Mouse (Mus musculus) heart, adult 18-20 months (tissue): ENCODE results near the gene Vmn1r172. TPM values are rescaled to one million over a fixed set of nuclear protein-coding genes. Genes with fewer than 3 reads are reported as not detected.
"Not testable (repeated sequence)": the region's sequence is repeated elsewhere in the genome, so short reads cannot be mapped to it uniquely, and the experiment has no call there.

Experiments used
- DNase-seq, 2 experiments: peaks; one replicate each; pipeline ENCODE4 v3.0.0; 2021 to 2022; ENCODE audit warnings: mixed read lengths in 1 of 2
- long read RNA-seq, 2 experiments: library from polyadenylated mRNA; stranded (forward); transcript quantifications; one replicate each; pipeline ENCODE4 v2.0.0; 2021
- total RNA-seq, 2 experiments: library from RNA; stranded (reverse); gene quantifications; 2 replicates each; pipeline ENCODE4 v1.2.3; 2021

Gene Vmn1r172
- total RNA-seq, result not detected
- long read RNA-seq, experiment 1, result 0 reads
- long read RNA-seq, experiment 2, result 0 reads

- DNase-seq, result no peak
Measured at GRCm38 (mm10) chr7:23658016-23658415, at the start of gene Vmn1r172. TSS of gene Vmn1r172 (plus strand) at chr7:23658316.

- no peak for DNase-seq
Measured at GRCm38 (mm10) chr7:23630422-23630821, 27.7 kb upstream of the Vmn1r172 start, which contains the start of gene Vmn1r171. TSS of gene Vmn1r171 (plus strand) at chr7:23630722.

- DNase-seq, result not testable (repeated sequence)
Measured at GRCm38 (mm10) chr7:23700403-23700802, 42.3 kb downstream of the Vmn1r172 start, which contains the start of gene Vmn1r173. TSS of gene Vmn1r173 (plus strand) at chr7:23700703.

Other genes starting within 250 kb of the Vmn1r172 start
- not detected for gene Vmn1r167, start 151.1 kb upstream of the Vmn1r172 start, total RNA-seq
- not detected for gene Vmn1r168, start 118.6 kb upstream of the Vmn1r172 start, total RNA-seq
- gene Vmn1r169, start 82.8 kb upstream of the Vmn1r172 start, total RNA-seq, result not detected
- not detected for gene Vmn1r170, start 52.1 kb upstream of the Vmn1r172 start, total RNA-seq
- not detected for gene Vmn1r171, start 27.6 kb upstream of the Vmn1r172 start, total RNA-seq
- not detected for gene Vmn1r173, start 42.4 kb downstream of the Vmn1r172 start, total RNA-seq
- gene Vmn1r174, start 94.0 kb downstream of the Vmn1r172 start, total RNA-seq, result not detected
- not detected for gene Vmn1r175, start 152.3 kb downstream of the Vmn1r172 start, total RNA-seq
- gene Vmn1r176, start 179.1 kb downstream of the Vmn1r172 start, total RNA-seq, result not detected
- not detected for gene Vmn1r177, start 208.1 kb downstream of the Vmn1r172 start, total RNA-seq
- gene Vmn1r178, start 233.7 kb downstream of the Vmn1r172 start, total RNA-seq, result not detected